Mouse (Mus musculus): ENCODE data around the gene Rab3ip. TPM values are rescaled to one million over a fixed set of nuclear protein-coding genes. Genes with fewer than 3 reads are reported as not detected.
A peak's percentile ranks its signal among the peaks of the same experiment; 100 is the strongest.

The Rab3ip gene
- 98.2 and 123 TPM in 2 replicates for total RNA-seq (2014; rRNA removed; ENCODE audit: low replicate concordance)
- polyA plus RNA-seq (2015; fragmentation: Nextera tagmentation; extraction: Ambion mirVana) = 70.9 and 78.4 TPM in 2 replicates

DNA sequence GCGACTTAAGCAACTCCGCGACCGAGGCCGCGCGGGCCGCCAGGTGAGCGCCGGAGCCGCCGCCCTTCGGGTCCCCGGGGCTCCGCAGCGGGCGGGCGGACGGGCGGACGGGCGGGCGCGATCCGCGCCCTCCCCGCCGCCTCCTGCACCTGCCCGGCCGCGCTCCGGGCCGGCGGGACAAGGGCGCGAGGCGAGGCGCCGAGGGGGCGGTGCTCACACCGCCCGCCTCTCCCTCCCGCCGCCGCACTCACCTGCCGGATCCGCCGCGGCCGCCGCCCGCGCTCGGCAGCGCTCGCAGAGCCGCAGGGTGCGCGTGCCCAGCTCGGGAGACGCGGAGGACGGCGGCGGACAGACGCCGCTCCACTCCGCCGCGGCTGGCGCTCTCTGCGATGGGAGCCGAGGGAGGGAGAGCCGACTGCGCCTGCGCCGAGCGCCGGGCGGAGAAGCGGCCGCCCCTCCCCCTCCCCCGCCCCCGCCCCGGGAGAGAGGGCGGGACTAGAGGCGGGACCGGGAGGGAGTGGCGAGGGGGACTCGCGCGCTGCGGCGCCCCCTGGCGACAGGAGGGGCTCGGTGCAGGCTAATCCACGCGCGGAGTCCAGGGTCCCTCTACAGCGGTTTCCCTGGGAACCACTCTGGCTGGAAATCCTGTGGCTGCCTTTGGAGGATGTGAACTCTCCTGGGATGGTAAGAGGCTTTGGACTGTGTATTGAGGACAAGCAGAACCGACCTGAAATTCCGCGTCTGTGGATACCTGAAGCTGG, at the start of gene Rab3ip:
Gene Rab3ip (minus strand): TSS at position 761 of the 761 bp plus-strand sequence.
- Histone ChIP-seq H3K36me3 (replicated peaks; ENCODE audit: control insufficient read depth, insufficient read depth, low read length) (no peaks in the 10 kb centered on the region), H3K27ac (ENCODE audit: low read depth) (peak within 1 kb of the TSS; percentile 90), H3K9me3 (replicated peaks; ENCODE audit: control insufficient read depth, low read length) (no peaks in the 10 kb centered on the region), H3K4me2 (ENCODE audit: low read depth, low read length) (peak within 1 kb of the TSS; percentile 90), H3K9ac (replicated peaks; ENCODE audit: low read depth, low read length) (peak within 1 kb of the TSS; percentile 78), H3K4me3 (ENCODE audit: low read depth, low read length) (peak within 1 kb of the TSS; percentile 89), H3K27me3 (ENCODE audit: control insufficient read depth, insufficient read depth, low read length) (no peaks in the 10 kb centered on the region), H3K4me1 (ENCODE audit: control insufficient read depth, insufficient read depth) (peaks cover 27% of the 10 kb centered on the region; the same call in 1 of the 2 replicates)
- 0% methylated on average over 36 of the region's 103 CpGs for WGBS
- ATAC-seq (ENCODE audit: insufficient read depth, low read depth) = peak; percentile 89
- DNase-seq (ENCODE audit: low spot score) = peak; percentile 86
- TF ChIP-seq EP300 (IDR thresholded peaks at IDR 0.05; ENCODE audit: low read depth) (no peak), CTCF (IDR thresholded peaks at IDR 0.05; ENCODE audit: low read depth) (peak; percentile 81)

DNA sequence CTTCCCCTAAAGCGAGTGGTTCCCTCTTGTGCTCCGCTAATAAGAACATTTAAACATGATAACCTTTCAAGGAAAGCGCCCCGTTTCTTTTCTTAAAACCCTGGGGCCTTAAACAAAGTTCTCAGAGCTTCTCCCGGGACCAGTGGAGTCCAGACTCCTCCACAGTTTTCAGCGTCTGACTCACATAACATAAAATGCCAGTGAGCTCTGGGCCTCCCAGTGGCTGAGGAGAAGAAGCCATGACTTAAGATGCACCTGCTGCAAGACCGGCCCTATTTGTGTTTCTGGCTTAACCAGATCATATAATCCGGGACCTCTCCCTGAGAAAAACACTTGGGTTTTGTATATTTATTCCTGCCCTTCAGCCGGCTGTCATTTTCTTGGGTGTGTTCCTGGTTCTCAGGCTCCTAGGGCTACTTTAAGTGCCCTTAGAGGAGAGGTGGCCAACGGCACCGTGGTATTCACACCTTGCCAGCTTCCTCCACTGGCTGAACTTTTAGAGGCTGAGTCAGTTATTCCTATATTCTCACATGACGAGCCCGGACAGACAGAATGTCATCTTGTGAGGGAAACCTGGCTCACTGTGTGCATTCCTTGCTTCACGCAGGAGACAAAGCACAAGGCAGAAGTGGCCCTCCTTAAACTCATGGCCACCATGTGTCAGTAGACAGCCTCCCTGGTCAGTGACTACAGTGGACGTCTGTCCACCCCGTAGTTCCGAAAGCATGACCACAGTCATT, 48.3 kb upstream of the Rab3ip start:
- H3K9me3 ChIP-seq (replicated peaks; ENCODE audit: control insufficient read depth, low read length) = no peaks in the 10 kb centered on the region
- TF ChIP-seq EP300 (IDR thresholded peaks at IDR 0.05; ENCODE audit: low read depth) (no peak), CTCF (IDR thresholded peaks at IDR 0.05; ENCODE audit: low read depth) (no peak)
- WGBS = 69% methylated on average over 17 of the region's 17 CpGs

DNA sequence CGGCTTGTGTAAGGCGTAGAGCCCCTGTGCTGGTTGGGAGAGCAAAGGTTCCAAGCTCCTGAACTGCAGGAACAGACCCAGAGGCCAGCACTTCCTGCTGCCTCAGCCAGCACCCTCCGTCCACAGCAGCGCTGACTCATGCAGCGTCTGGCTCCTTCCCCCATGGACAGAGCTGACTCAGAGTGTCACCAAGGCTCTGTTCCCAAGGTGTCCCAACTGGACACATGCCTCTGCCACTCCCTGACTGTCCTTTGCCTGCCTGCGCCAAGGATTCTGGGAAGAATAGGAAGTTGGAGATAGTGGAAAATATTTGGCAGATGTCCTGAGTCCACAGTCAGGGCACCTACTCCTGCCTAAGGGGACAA, 45.6 kb upstream of the Rab3ip start:
- WGBS = 23% methylated on average over 6 of the region's 6 CpGs
- no peaks in the 10 kb centered on the region for H3K27me3 ChIP-seq (ENCODE audit: control insufficient read depth, insufficient read depth, low read length)
- no peak overlapping the region for H3K4me2 ChIP-seq (ENCODE audit: low read depth, low read length)
- TF ChIP-seq EP300 (IDR thresholded peaks at IDR 0.05; ENCODE audit: low read depth) = peak; percentile 59; the same call in 1 of the 2 replicates
- no peak for TF ChIP-seq CTCF (IDR thresholded peaks at IDR 0.05; ENCODE audit: low read depth)
- peak overlapping the region; percentile 78 for H3K27ac ChIP-seq (ENCODE audit: low read depth)
- ATAC-seq (ENCODE audit: insufficient read depth, low read depth) (peak; percentile 93), DNase-seq (ENCODE audit: low spot score) (peak; percentile 90)
- H3K4me1 ChIP-seq (ENCODE audit: control insufficient read depth, insufficient read depth) = peaks cover 17% of the 10 kb centered on the region
- no peaks in the 10 kb centered on the region for H3K9me3 ChIP-seq (replicated peaks; ENCODE audit: control insufficient read depth, low read length)
- H3K9ac ChIP-seq (replicated peaks; ENCODE audit: low read depth, low read length) = no peak overlapping the region
- H3K4me3 ChIP-seq (ENCODE audit: low read depth, low read length) = no peak overlapping the region
- no peaks in the 10 kb centered on the region for H3K36me3 ChIP-seq (replicated peaks; ENCODE audit: control insufficient read depth, insufficient read depth, low read length)

More for the DNA sequence above, 48.3 kb upstream of the Rab3ip start:
- Histone ChIP-seq H3K9ac (replicated peaks; ENCODE audit: low read depth, low read length) (no peak overlapping the region), H3K27ac (ENCODE audit: low read depth) (no peak overlapping the region), H3K4me2 (ENCODE audit: low read depth, low read length) (no peak overlapping the region), H3K4me1 (ENCODE audit: control insufficient read depth, insufficient read depth) (peaks cover 17% of the 10 kb centered on the region), H3K36me3 (replicated peaks; ENCODE audit: control insufficient read depth, insufficient read depth, low read length) (no peaks in the 10 kb centered on the region), H3K27me3 (ENCODE audit: control insufficient read depth, insufficient read depth, low read length) (no peaks in the 10 kb centered on the region), H3K4me3 (ENCODE audit: low read depth, low read length) (no peak overlapping the region)
- DNase-seq (ENCODE audit: low spot score) (no peak), ATAC-seq (ENCODE audit: insufficient read depth, low read depth) (no peak)

DNA sequence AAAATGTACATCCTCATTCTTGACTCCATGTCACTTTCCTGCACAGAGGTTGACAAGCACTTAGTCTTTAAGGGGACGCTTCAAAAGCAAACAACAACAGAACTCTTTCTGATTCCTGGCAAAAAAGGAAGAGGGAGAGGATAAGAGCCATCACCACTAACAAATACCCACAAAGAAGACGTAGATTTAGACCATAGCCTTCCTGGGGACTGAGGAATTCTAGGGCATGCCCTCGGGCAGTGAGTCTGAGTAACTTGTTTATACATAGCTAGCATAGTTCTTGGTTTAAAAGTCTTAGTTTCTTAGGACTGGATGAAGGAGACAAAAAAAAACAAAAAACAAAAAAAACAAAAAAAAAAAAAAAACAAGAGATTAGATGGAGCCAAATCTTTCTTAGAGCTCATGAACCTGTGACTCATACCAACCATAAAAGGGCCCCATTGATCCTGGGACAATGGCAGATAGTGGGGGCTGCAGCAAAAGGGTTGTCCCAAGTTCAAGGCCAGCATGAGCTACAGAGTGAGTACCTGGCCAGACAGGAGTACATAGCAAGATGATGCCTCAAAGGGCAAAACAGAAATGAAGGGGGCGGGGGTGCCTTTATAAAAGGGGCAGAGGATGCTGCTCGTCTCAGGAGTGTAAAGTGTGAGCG, 45.1 kb upstream of the Rab3ip start:
- no peak for DNase-seq (ENCODE audit: low spot score)
- Histone ChIP-seq H3K9me3 (replicated peaks; ENCODE audit: control insufficient read depth, low read length) (no peaks in the 10 kb centered on the region), H3K4me3 (ENCODE audit: low read depth, low read length) (no peak overlapping the region), H3K4me1 (ENCODE audit: control insufficient read depth, insufficient read depth) (peaks cover 17% of the 10 kb centered on the region), H3K27ac (ENCODE audit: low read depth) (peak overlapping the region; percentile 78), H3K36me3 (replicated peaks; ENCODE audit: control insufficient read depth, insufficient read depth, low read length) (no peaks in the 10 kb centered on the region), H3K9ac (replicated peaks; ENCODE audit: low read depth, low read length) (no peak overlapping the region), H3K4me2 (ENCODE audit: low read depth, low read length) (no peak overlapping the region), H3K27me3 (ENCODE audit: control insufficient read depth, insufficient read depth, low read length) (no peaks in the 10 kb centered on the region)
- WGBS = 63% methylated on average over 6 of the region's 6 CpGs
- 0 out of 2 replicates have a peak, but pooled peaks have one; percentile 9 for ATAC-seq (ENCODE audit: insufficient read depth, low read depth)
- TF ChIP-seq EP300 (IDR thresholded peaks at IDR 0.05; ENCODE audit: low read depth) (no peak), CTCF (IDR thresholded peaks at IDR 0.05; ENCODE audit: low read depth) (no peak)

DNA sequence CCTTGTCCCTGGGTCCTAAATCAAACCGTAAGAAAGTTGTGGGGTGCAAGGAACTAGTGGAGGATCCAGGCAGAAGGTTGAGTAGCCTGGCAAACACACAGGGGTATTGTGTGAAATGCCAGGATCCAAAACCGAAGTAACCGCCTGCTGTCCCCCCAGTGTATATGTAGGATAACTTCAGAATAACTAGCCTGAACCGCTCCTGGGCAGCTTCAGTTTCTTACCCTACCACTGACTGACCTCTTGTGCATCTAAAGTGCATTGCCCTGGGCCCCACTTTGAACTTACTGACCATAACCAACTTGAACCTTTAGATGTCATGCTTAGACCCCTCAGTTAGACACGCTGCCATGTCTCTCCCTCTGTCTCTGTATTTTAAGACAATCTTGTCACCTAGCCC, 44.6 kb upstream of the Rab3ip start:
- DNase-seq (ENCODE audit: low spot score) (no peak), ATAC-seq (ENCODE audit: insufficient read depth, low read depth) (no peak)
- Histone ChIP-seq H3K36me3 (replicated peaks; ENCODE audit: control insufficient read depth, insufficient read depth, low read length) (no peaks in the 10 kb centered on the region), H3K4me2 (ENCODE audit: low read depth, low read length) (no peak overlapping the region), H3K4me1 (ENCODE audit: control insufficient read depth, insufficient read depth) (peaks cover 17% of the 10 kb centered on the region), H3K9me3 (replicated peaks; ENCODE audit: control insufficient read depth, low read length) (no peaks in the 10 kb centered on the region), H3K27me3 (ENCODE audit: control insufficient read depth, insufficient read depth, low read length) (no peaks in the 10 kb centered on the region), H3K9ac (replicated peaks; ENCODE audit: low read depth, low read length) (no peak overlapping the region), H3K27ac (ENCODE audit: low read depth) (peak overlapping the region; percentile 11; the same call in 1 of the 2 replicates), H3K4me3 (ENCODE audit: low read depth, low read length) (no peak overlapping the region)
- TF ChIP-seq EP300 (IDR thresholded peaks at IDR 0.05; ENCODE audit: low read depth) (no peak), CTCF (IDR thresholded peaks at IDR 0.05; ENCODE audit: low read depth) (no peak)
- 90% methylated on average over 5 of the region's 5 CpGs for WGBS
